Mouse (Mus musculus) cerebellum, adult 9-11 months (tissue): ENCODE measurements around the gene Cxcl14.

Experiments
- DNase-seq: peaks from one replicate; pipeline ENCODE4 v3.0.0; 2022

Cxcl14 gene

GRCm38 (mm10) chr13:56289261-56289660 lies 7.1 kb downstream of the Cxcl14 start:
- no peak for DNase-seq

GRCm38 (mm10) chr13:56288601-56289000 lies 7.8 kb downstream of the Cxcl14 start:
- no peak for DNase-seq

GRCm38 (mm10) chr13:56287091-56287490 lies 9.3 kb downstream of the Cxcl14 start:
- DNase-seq: no peak

GRCm38 (mm10) chr13:56283321-56283720 lies 13.0 kb downstream of the Cxcl14 start:
- no peak for DNase-seq

- no peak for DNase-seq
Observed at GRCm38 (mm10) chr13:56280356-56280755, 16.0 kb downstream of the Cxcl14 start.

GRCm38 (mm10) chr13:56279439-56279838 lies 16.9 kb downstream of the Cxcl14 start:
- DNase-seq: peak; percentile 54

GRCm38 (mm10) chr13:56275171-56275570 lies 21.2 kb downstream of the Cxcl14 start:
- no peak for DNase-seq

GRCm38 (mm10) chr13:56270124-56270523 lies 26.2 kb downstream of the Cxcl14 start:
- no peak for DNase-seq

- no peak for DNase-seq
Observed at GRCm38 (mm10) chr13:56267396-56267795, 29.0 kb downstream of the Cxcl14 start.

- DNase-seq: no peak
Observed at GRCm38 (mm10) chr13:56266435-56266834, 29.9 kb downstream of the Cxcl14 start.

GRCm38 (mm10) chr13:56265661-56266060 lies 30.7 kb downstream of the Cxcl14 start:
- DNase-seq: no peak

GRCm38 (mm10) chr13:56262269-56262668 lies 34.1 kb downstream of the Cxcl14 start:
- DNase-seq: no peak

- DNase-seq: no peak
Observed at GRCm38 (mm10) chr13:56260344-56260780, 36.0 kb downstream of the Cxcl14 start.

- DNase-seq: no peak
Observed at GRCm38 (mm10) chr13:56259926-56260250, 36.5 kb downstream of the Cxcl14 start.

GRCm38 (mm10) chr13:56259021-56259925 lies 37.1 kb downstream of the Cxcl14 start:
- no peak for DNase-seq

- no peak for DNase-seq
Observed at GRCm38 (mm10) chr13:56258196-56259020, 37.9 kb downstream of the Cxcl14 start.

GRCm38 (mm10) chr13:56257469-56258153 lies 38.7 kb downstream of the Cxcl14 start:
- DNase-seq: no peak

- no peak for DNase-seq
Observed at GRCm38 (mm10) chr13:56256716-56257299, 39.5 kb downstream of the Cxcl14 start.

- no peak for DNase-seq
Observed at GRCm38 (mm10) chr13:56253379-56253778, 43.0 kb downstream of the Cxcl14 start.

- no peak for DNase-seq
Observed at GRCm38 (mm10) chr13:56252783-56253182, 43.6 kb downstream of the Cxcl14 start.

GRCm38 (mm10) chr13:56251924-56252619 lies 44.3 kb downstream of the Cxcl14 start, which contains the start of gene Neurog1:
TSS of gene Neurog1 (minus strand) at chr13:56252163.
- DNase-seq: peak; percentile 7
